Comparison of ENCODE assay signal across 27 mouse cellular contexts in genomic region chr13:109625466-109626129, GRCm38 (mm10).
DNase-seq lines count a peak whose midpoint lies in the region; ATAC-seq and TF ChIP-seq lines count a peak whose summit lies in the region.
"Had no signal": no experiment of that assay in that cellular context is flagged by ENCODE, and none has a peak within 500 bp of the region (broad histone marks: within the 10 kb centered on the region; RNA-seq: fewer than 3 reads in every experiment).

No protein-coding gene starts in this region.

- H3K36me3 ChIP-seq in heart, embryonic 14.5 days (ENCODE audit: control insufficient read depth, insufficient read depth, low read length) = no peaks in the 10 kb centered on the region
- no peaks in the 10 kb centered on the region for H3K36me3 ChIP-seq in E14TG2a.4 (ENCODE audit: insufficient read depth, low read length)
- no peaks in the 10 kb centered on the region for H3K36me3 ChIP-seq in midbrain, embryonic 13.5 days
- H3K36me3 ChIP-seq: embryonic facial prominence, embryonic 12.5 days; forebrain, embryonic 15.5 days; liver, embryonic 12.5 days had no signal

- no peaks in the 10 kb centered on the region for H3K9me3 ChIP-seq in heart, embryonic 14.5 days (ENCODE audit: control insufficient read depth, low read length)
- no peaks in the 10 kb centered on the region for H3K9me3 ChIP-seq in E14TG2a.4 (ENCODE audit: low read length)
- H3K9me3 ChIP-seq in midbrain, embryonic 13.5 days = no peaks in the 10 kb centered on the region
- H3K9me3 ChIP-seq: embryonic facial prominence, embryonic 12.5 days; forebrain, embryonic 15.5 days; liver, embryonic 12.5 days; megakaryocyte, embryonic 14.5 days had no signal

- no peak for TF ChIP-seq CTCF in gastrocnemius, adult 2 months (IDR thresholded peaks at IDR 0.05)
- TF ChIP-seq CTCF in E14TG2a.4 (conservative IDR thresholded peaks at IDR 0.05; ENCODE audit: low read length) = no peak

- peak overlapping the region; percentile 75 for H3K27ac ChIP-seq in gastrocnemius, adult 2 months
- H3K27ac ChIP-seq in heart, embryonic 14.5 days (replicated peaks in 1 of 2; ENCODE audit: control insufficient read depth in 1 of 2, insufficient read depth in 1 of 2, low read depth in 2 of 2, low read length in 2 of 2) = peak overlapping the region; percentile 80 to 81
- no peak overlapping the region for H3K27ac ChIP-seq in midbrain, embryonic 13.5 days
- H3K27ac ChIP-seq: embryonic facial prominence, embryonic 12.5 days; forebrain, embryonic 15.5 days; hindbrain, embryonic 14.5 days had no signal

- 0 out of 2 replicates have a peak overlapping the region, but pooled peaks have one; percentile 17 for H3K4me3 ChIP-seq in gastrocnemius, adult 2 months
- H3K4me3 ChIP-seq in heart, embryonic 14.5 days (ENCODE audit: control insufficient read depth in 1 of 2, insufficient read depth in 1 of 2, low read depth in 1 of 2, low read length in 2 of 2) = no peak overlapping the region
- peak overlapping the region; percentile 13; the same call in 1 of the 2 replicates for H3K4me3 ChIP-seq in E14TG2a.4 (replicated peaks; ENCODE audit: low read length)
- no peak overlapping the region for H3K4me3 ChIP-seq in midbrain, embryonic 13.5 days (replicated peaks)
- H3K4me3 ChIP-seq: embryonic facial prominence, embryonic 12.5 days; forebrain, embryonic 15.5 days; liver, embryonic 12.5 days; megakaryocyte, embryonic 14.5 days had no signal

- H3K4me2 ChIP-seq in heart, embryonic 14.5 days (ENCODE audit: low read length) = peak overlapping the region; percentile 33; the same call in 1 of the 2 replicates
- H3K4me2 ChIP-seq in midbrain, embryonic 13.5 days (replicated peaks) = no peak overlapping the region
- H3K4me2 ChIP-seq: embryonic facial prominence, embryonic 12.5 days; forebrain, embryonic 15.5 days; hindbrain, embryonic 14.5 days; liver, embryonic 12.5 days had no signal

- 78% methylated on average over 18 of the region's 18 CpGs for WGBS in heart, embryonic 14.5 days
- WGBS in midbrain, embryonic 13.5 days = 91% methylated on average over 18 of the region's 18 CpGs

- H3K9ac ChIP-seq in heart, embryonic 14.5 days (ENCODE audit: low read length) = no peak overlapping the region
- H3K9ac ChIP-seq in midbrain, embryonic 13.5 days (replicated peaks) = no peak overlapping the region
- H3K9ac ChIP-seq: embryonic facial prominence, embryonic 12.5 days; forebrain, embryonic 15.5 days; hindbrain, embryonic 14.5 days; liver, embryonic 12.5 days; liver, postnatal 0 days had no signal

- H3K27me3 ChIP-seq in heart, embryonic 14.5 days (ENCODE audit: control insufficient read depth, insufficient read depth, low read length) = no peaks in the 10 kb centered on the region
- no peaks in the 10 kb centered on the region for H3K27me3 ChIP-seq in E14TG2a.4 (ENCODE audit: insufficient read depth, low read length)
- H3K27me3 ChIP-seq in midbrain, embryonic 13.5 days = no peaks in the 10 kb centered on the region
- H3K27me3 ChIP-seq: CH12.LX; embryonic facial prominence, embryonic 12.5 days; forebrain, embryonic 15.5 days; liver, embryonic 12.5 days; megakaryocyte, embryonic 14.5 days had no signal

- intact Hi-C loops in gastrocnemius, adult 2 months (cut with DNase I) = loop anchor here (10.0 kb wide), 1 partner anchor 279 kb away; no protein-coding TSS in a partner anchor

- ATAC-seq in heart, embryonic 14.5 days (ENCODE audit: insufficient number of reproducible peaks, insufficient read depth, low FRiP score, low read depth) = no peak
- ATAC-seq in megakaryocyte progenitor cell, adult 5-6 weeks (replicated peaks; ENCODE audit: poor library complexity) = peak; percentile 59
- no peak for ATAC-seq in midbrain, embryonic 13.5 days
- ATAC-seq: forebrain, embryonic 15.5 days; intestine, postnatal 0 days; liver, embryonic 12.5 days; liver, postnatal 0 days had no signal

- peaks cover 10 to 15% of the 10 kb centered on the region in 2 experiments for H3K4me1 ChIP-seq in heart, embryonic 14.5 days (ENCODE audit: control insufficient read depth in 2 of 2, insufficient read depth in 2 of 2, low read length in 2 of 2)
- H3K4me1 ChIP-seq in E14TG2a.4 (replicated peaks; ENCODE audit: low read depth, low read length) = peaks cover 53% of the 10 kb centered on the region
- 0 out of 2 replicates have a peak, but pooled peaks cover 3% of the 10 kb centered on the region for H3K4me1 ChIP-seq in midbrain, embryonic 13.5 days (replicated peaks)
- H3K4me1 ChIP-seq: embryonic facial prominence, embryonic 12.5 days; forebrain, embryonic 15.5 days had no signal

- DNase-seq in gastrocnemius, adult 2 months = no peak
- DNase-seq in gastrocnemius, postnatal 4 days (ENCODE audit: low spot score in 2 of 2) = no peak
- DNase-seq in heart, adult 18-20 months = no peak
- DNase-seq: adrenal gland, postnatal 10 days; cerebellum, adult 8-10 months; cerebellum, postnatal 36 days; embryo, embryonic 11 days; gastrocnemius, postnatal 36 days; kidney, adult 9 months; kidney, postnatal 10 days; layer of hippocampus, postnatal 36 days; left cerebral cortex, postnatal 4 days; liver, postnatal 0 days; lung, postnatal 36 days; midbrain, embryonic 14.5 days; thymus, postnatal 14 days had no signal

Comparison
In these comparisons a context has a peak if more than half of its experiments do, and no peak if none do; other contexts are left out.
1. H3K4me3 ChIP-seq: peak in gastrocnemius, adult 2 months (single experiment) and E14TG2a.4 (single experiment); none in heart, embryonic 14.5 days (0 of 2) and midbrain, embryonic 13.5 days (single experiment).